Mouse (Mus musculus): Measurements from ENCODE around the gene Defb28.

The Defb28 gene

GRCm38 (mm10) chr2:152569038-152569437 lies 51.0 kb downstream of the Defb28 start, which contains the start of gene Gm17416:
Gm17416 (plus strand) TSS chr2:152569338.
- no peak for DNase-seq (ENCODE audit: low spot score)

GRCm38 (mm10) chr2:152569881-152570280 lies 51.8 kb downstream of the Defb28 start:
- DNase-seq (ENCODE audit: low spot score) = no peak

- DNase-seq (ENCODE audit: low spot score) = no peak
Measured at GRCm38 (mm10) chr2:152570313-152570712, 52.3 kb downstream of the Defb28 start.
